Mouse (Mus musculus) kidney, postnatal 0 days (tissue): Measurements from ENCODE around the gene Sh3pxd2a. TPM values are rescaled to one million over a fixed set of nuclear protein-coding genes. Genes with fewer than 3 reads are reported as not detected.
A peak's percentile ranks its signal among the peaks of the same experiment; 100 is the strongest.

ENCODE experiments used
- ATAC-seq: fragments of 200-750 bp; cut with Nextera tagmentation; replicated peaks from 2 replicates; pipeline ENCODE4 v1.8.0; 2017; ENCODE audit warnings: low read depth, moderate number of reproducible peaks, moderate TSS enrichment, moderate library complexity; ENCODE audit not compliant: low FRiP score
- DNase-seq: peaks from one replicate; pipeline ENCODE4 v3.0.0-alpha.2; 2016; ENCODE audit warnings: low spot score
- H3K27ac ChIP-seq: fragments of 300-500 bp; sonication (generic); 2 replicates; pipeline ENCODE4 v1.5.1; 2014; ENCODE audit warnings: mild to moderate bottlenecking
- H3K27me3 ChIP-seq: fragments of 300-500 bp; sonication (generic); 2 replicates; pipeline ENCODE4 v1.6.1; 2014; ENCODE audit warnings: low read length, mixed read lengths; ENCODE audit not compliant: insufficient read depth
- H3K36me3 ChIP-seq: fragments of 300-500 bp; sonication (generic); 2 replicates; pipeline ENCODE4 v1.6.1; 2014; ENCODE audit warnings: low read length, mixed read lengths; ENCODE audit not compliant: insufficient read depth
- H3K4me1 ChIP-seq: fragments of 300-500 bp; sonication (generic); replicated peaks from 2 replicates; pipeline ENCODE4 v1.6.1; 2014; ENCODE audit warnings: antibody characterized with exemption, low read length, mixed read lengths; ENCODE audit not compliant: insufficient read depth
- H3K4me2 ChIP-seq: fragments of 300-500 bp; sonication (generic); 2 replicates; pipeline ENCODE4 v1.6.1; 2014; ENCODE audit warnings: mild to moderate bottlenecking, low read length, moderate library complexity, mixed read lengths
- H3K4me3 ChIP-seq: fragments of 300-500 bp; sonication (generic); replicated peaks from 2 replicates; pipeline ENCODE4 v1.5.1; 2014; ENCODE audit warnings: low read depth, low read length
- H3K9ac ChIP-seq: fragments of 300-500 bp; sonication (generic); 2 replicates; pipeline ENCODE4 v1.6.1; 2014; ENCODE audit warnings: low read depth, low read length
- H3K9me3 ChIP-seq: fragments of 300-500 bp; sonication (generic); replicated peaks from 2 replicates; pipeline ENCODE4 v1.6.1; 2016; ENCODE audit warnings: low read length, inconsistent platforms, mixed read lengths
- CTCF ChIP-seq: IDR thresholded peaks from 2 replicates; pipeline ENCODE4 v1.5.1; 2016; ENCODE audit warnings: antibody characterized with exemption, low read depth, mild to moderate bottlenecking, moderate library complexity
- WGBS: fragments of 180-500 bp; shearing (Covaris S2); extraction: QIAGEN DNeasy Blood & Tissue Kit; methylation state at CpG from one replicate; pipeline ENCODE4 v1.1.7; 2014; 5-methylcytosine and 5-hydroxymethylcytosine counted together
- polyA plus RNA-seq: library from polyadenylated mRNA; unstranded; fragments of >200 nt; fragmentation: Nextera tagmentation; extraction: Ambion mirVana; gene quantifications from 2 replicates; pipeline ENCODE4 v1.2.1, GENCODE M21; 2015

Sh3pxd2a gene
- polyA plus RNA-seq, 1 experiment from 2014 or later, result 4.1 TPM

DNA sequence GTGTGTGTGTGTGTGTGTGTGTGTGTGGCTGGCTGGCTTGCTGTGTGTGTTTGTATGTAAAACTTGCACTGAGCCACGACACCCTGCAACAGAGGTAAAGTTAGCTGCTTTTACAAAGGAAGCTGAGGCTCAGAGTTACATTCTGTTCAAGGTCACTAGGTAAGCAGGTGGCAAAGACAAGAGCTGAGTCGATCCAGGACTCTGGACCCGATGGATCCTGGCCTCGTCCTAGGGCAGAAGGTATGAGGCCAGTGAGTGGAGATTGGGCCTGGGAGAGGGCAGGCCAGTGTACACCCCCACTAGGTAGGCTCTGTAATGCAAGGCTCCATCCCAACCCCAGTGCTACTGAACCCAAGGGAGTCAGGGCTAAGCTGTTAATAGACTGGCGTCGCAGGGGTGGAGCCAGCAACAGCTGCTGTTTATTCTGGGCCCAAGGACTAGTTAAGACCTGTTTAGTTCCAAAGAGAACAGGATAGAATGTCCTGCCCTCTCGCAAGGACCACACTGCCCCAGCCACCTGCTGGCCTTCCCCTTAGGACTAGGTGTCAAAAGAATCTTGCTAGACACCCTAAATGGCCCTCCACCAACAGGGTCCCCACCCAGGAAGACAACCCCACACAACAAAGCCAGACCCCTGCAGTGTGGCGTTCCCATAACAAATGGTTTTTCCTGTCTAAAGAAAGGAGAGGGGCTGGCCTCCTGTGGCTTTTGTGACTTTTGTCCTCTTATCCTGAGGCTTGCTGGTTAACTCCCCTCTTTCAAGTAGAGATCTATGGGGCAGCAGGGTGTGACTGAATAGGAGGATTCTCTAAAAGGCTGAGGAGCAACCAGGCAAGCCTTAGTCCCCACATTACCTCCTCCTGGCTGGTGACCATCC is 13.7 kb downstream of the Sh3pxd2a start:
- 0 out of 2 replicates have a peak, but pooled peaks have one; percentile 25 for ATAC-seq
- no peaks in the 10 kb centered on the region for H3K27me3 ChIP-seq
- no peak overlapping the region for H3K9ac ChIP-seq
- no peak overlapping the region for H3K4me2 ChIP-seq
- no peaks in the 10 kb centered on the region for H3K9me3 ChIP-seq
- TF ChIP-seq CTCF, result no peak
- peak overlapping the region; percentile 32 for H3K27ac ChIP-seq
- DNase-seq, result no peak
- no peaks in the 10 kb centered on the region for H3K36me3 ChIP-seq
- WGBS, result 46% methylated on average over 8 of the region's 8 CpGs
- no peak overlapping the region for H3K4me3 ChIP-seq
- peaks cover 39% of the 10 kb centered on the region for H3K4me1 ChIP-seq

DNA sequence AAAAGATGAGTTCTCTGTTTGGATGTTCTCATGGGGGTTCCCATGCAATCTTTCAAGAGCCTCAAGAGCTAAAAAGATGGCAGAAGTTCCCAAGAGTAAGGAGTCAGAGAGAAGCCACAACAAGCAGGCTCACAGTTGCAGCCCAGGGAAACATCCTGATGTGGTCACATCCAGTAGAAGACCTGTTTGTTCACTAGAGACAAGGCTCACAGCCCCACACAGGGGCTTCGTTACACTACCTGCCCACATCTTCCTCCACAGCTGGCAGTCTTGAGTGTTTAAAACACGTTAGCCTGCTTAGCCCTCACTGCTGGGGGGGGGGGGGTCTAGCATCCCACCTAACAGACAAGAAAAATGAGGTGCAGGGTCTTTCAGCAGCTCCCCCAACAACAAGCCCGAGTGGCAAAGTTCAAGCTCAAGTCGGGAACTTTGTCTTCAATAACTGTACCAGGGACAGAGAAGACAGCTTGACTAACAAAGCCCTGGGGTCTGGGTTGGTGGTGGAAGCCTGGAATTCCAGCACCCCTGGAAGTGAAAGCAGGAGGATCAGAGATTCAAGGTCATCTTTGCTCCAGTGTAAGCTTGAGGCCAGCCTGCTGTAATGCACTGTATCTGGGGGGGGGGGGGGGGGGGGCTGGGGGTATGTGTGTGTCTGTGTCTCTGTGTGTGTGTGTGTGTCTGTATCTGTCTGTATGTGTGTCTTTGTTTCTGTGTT is 14.5 kb downstream of the Sh3pxd2a start:
- Histone ChIP-seq H3K4me3 (no peak overlapping the region), H3K9ac (no peak overlapping the region), H3K4me1 (peaks cover 39% of the 10 kb centered on the region), H3K27me3 (no peaks in the 10 kb centered on the region), H3K36me3 (no peaks in the 10 kb centered on the region), H3K9me3 (no peaks in the 10 kb centered on the region), H3K27ac (no peak overlapping the region), H3K4me2 (no peak overlapping the region)
- whole genome bisulfite sequencing, result 63% methylated on average over 4 of the region's 4 CpGs
- DNase-seq (no peak), ATAC-seq (no peak)
- TF ChIP-seq CTCF, result no peak

DNA sequence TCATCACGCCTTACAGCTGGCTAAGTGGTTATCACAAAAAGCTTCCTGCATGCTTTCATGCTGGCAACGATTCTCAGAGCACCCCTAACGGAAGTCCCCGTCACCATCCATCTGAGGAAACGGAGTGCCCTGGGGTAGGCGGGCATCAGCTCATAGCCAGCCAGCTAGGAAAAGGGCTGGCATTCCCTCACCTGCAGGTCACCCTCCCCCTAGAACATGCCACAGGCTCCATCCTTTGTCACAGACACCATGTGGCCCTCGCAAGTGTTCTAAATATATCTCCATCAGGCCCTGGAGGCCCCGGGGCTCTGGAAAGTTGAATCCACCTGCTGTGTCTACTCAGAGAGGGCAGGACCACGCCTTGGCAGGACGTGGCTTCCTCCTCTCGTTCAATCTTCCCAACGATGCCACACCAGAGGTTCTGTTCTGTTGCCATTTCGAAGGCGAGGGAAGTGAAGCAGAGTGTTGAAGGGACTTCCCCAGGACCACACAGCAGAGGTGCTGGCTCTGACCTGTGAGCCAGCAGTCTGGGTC is 15.5 kb downstream of the Sh3pxd2a start:
- Histone ChIP-seq H3K4me2 (no peak overlapping the region), H3K36me3 (no peaks in the 10 kb centered on the region), H3K4me3 (no peak overlapping the region), H3K9me3 (no peaks in the 10 kb centered on the region), H3K27ac (no peak overlapping the region), H3K27me3 (no peaks in the 10 kb centered on the region), H3K4me1 (peaks cover 44% of the 10 kb centered on the region), H3K9ac (no peak overlapping the region)
- ATAC-seq, result no peak
- WGBS, result 70% methylated on average over 14 of the region's 14 CpGs
- no peak for TF ChIP-seq CTCF
- no peak for DNase-seq

DNA sequence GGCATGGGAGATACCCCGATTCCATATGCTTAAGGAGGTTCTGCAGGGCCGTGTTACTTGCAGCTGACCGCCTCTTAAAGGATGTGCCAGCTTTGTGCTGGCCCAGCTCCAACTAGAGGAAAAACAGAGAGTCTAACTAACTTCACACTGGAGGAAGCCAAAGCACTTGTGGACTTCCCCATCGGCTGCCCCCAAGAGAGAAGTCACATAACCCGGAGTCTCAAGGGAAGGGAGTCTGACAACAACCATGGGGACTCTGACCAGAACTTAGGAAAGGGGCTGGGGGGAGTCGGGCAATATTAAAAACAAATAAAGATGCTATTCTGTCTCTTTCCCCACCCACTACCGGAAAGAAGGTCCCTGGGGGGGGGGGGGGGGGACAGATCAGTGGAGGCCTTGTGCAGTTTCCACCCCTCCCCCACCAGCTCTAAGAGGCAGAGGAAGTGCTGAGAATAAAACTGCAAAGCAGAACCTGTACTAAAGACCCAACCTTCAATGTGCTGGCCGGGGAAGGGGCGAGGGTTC is 17.3 kb downstream of the Sh3pxd2a start:
- 37% methylated on average over 9 of the region's 9 CpGs for WGBS
- peak; percentile 47 for DNase-seq
- TF ChIP-seq CTCF, result no peak

DNA sequence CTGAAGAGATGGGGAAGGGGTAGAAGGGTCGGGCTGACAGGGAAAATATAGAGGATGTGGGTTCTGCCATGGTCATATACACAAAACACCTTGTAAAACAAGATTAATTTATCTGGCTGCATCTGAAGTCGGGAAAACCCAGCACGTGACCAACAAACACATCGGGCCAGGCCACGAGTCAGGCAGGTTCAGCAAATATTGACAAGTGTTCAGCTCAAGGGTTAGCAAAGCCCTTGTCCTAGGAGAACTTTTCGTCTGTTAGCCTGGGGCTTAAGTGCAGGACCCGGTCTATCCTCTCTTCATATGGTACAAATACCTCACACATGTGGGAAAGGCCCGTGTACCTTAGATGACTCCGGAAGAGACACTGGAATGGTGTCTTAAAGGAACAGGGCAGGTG is 18.1 kb downstream of the Sh3pxd2a start:
- H3K4me2 ChIP-seq, result no peak overlapping the region
- ATAC-seq, result no peak
- no peak for DNase-seq
- H3K9me3 ChIP-seq, result no peaks in the 10 kb centered on the region
- no peak overlapping the region for H3K9ac ChIP-seq
- no peaks in the 10 kb centered on the region for H3K36me3 ChIP-seq
- no peak overlapping the region for H3K27ac ChIP-seq
- peaks cover 39% of the 10 kb centered on the region for H3K4me1 ChIP-seq
- H3K4me3 ChIP-seq, result no peak overlapping the region
- TF ChIP-seq CTCF, result no peak
- no peaks in the 10 kb centered on the region for H3K27me3 ChIP-seq
- 71% methylated on average over 9 of the region's 9 CpGs for WGBS

More for the DNA sequence above, 17.3 kb downstream of the Sh3pxd2a start:
- no peak for ATAC-seq
- Histone ChIP-seq H3K4me1 (peaks cover 43% of the 10 kb centered on the region), H3K4me2 (no peak overlapping the region), H3K9ac (no peak overlapping the region), H3K27ac (0 out of 2 replicates have a peak overlapping the region, but pooled peaks have one; percentile 19), H3K27me3 (no peaks in the 10 kb centered on the region), H3K4me3 (no peak overlapping the region), H3K9me3 (no peaks in the 10 kb centered on the region), H3K36me3 (no peaks in the 10 kb centered on the region)

DNA sequence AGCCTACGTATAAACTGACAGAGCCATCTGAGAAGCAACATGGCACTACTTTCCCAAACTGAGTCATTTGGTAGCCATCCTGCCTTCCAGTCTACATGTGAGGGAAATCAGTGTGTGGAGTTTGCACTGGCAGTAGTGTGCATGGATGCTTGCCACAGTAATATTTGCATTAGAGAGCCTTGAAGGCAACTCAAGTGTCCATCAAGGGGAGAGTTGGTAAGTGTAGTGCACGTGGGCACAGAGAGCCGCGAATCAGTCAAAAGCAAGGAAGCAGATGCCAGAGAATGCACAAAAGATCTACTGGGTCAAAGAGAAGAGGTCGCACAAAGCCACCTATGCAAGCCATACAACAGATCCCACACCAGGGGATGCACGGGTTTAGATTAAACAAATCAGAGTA is 18.5 kb downstream of the Sh3pxd2a start:
- Histone ChIP-seq H3K9ac (no peak overlapping the region), H3K9me3 (no peaks in the 10 kb centered on the region), H3K27me3 (no peaks in the 10 kb centered on the region), H3K4me2 (no peak overlapping the region), H3K27ac (no peak overlapping the region), H3K36me3 (no peaks in the 10 kb centered on the region), H3K4me3 (no peak overlapping the region), H3K4me1 (peaks cover 36% of the 10 kb centered on the region)
- no peak for DNase-seq
- no peak for ATAC-seq
- WGBS, result 79% methylated on average over 6 of the region's 6 CpGs
- TF ChIP-seq CTCF, result no peak
